Mouse (Mus musculus) gastrocnemius, adult 2 months (tissue): ENCODE measurements at regions not wholly inside any gene's neighbourhood (a gene's known extent, or its start where the extent isn't known, plus 50 kb on each side); places are given as distances from the start of the nearest gene placed in this dataset.

Experiments used
- DNase-seq: peaks from one replicate; pipeline ENCODE4 v3.0.0; 2022
- H3K27ac ChIP-seq: fragments of 200-600 bp; 2 replicates; pipeline ENCODE4 v1.8.1; 2022; ENCODE audit warnings: mild to moderate bottlenecking
- H3K4me3 ChIP-seq: fragments of 200-600 bp; 2 replicates; pipeline ENCODE4 v1.8.1; 2022; ENCODE audit warnings: mild to moderate bottlenecking, moderate library complexity
- CTCF ChIP-seq: fragments of 200-600 bp; IDR thresholded peaks from 2 replicates; pipeline ENCODE4 v1.8.1; 2022; ENCODE audit warnings: antibody characterized with exemption, mild to moderate bottlenecking, moderate library complexity
- intact Hi-C: fragments of 180-260 bp; cut with DNase I; formaldehyde crosslinking; loops from one replicate; pipeline ENCODE4 v1.15.1; 2025

DNA sequence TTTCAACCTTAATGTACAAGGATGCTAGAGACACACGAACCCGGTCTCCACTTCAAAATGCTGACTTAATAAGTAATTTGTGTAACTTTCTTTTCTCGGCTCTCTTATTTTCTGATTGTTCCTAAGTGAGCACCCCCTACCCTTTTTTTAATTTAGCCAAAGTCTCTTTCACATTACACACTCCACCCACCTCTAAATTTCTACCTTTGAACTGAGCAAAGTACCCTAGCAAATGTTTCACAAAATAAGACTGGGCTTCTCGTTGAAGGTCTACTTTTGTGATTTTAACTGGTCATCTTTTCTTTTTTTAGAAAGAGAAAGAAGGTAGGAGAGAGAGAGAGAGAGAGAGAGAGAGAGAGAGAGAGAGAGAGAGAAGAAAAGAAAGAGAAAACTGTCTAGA is 2888.4 kb upstream of the Gm7489 start:
- H3K27ac ChIP-seq = no peak overlapping the region
- no peak for DNase-seq
- no peak overlapping the region for H3K4me3 ChIP-seq
- TF ChIP-seq CTCF = no peak
- intact Hi-C loops = no loop called here

DNA sequence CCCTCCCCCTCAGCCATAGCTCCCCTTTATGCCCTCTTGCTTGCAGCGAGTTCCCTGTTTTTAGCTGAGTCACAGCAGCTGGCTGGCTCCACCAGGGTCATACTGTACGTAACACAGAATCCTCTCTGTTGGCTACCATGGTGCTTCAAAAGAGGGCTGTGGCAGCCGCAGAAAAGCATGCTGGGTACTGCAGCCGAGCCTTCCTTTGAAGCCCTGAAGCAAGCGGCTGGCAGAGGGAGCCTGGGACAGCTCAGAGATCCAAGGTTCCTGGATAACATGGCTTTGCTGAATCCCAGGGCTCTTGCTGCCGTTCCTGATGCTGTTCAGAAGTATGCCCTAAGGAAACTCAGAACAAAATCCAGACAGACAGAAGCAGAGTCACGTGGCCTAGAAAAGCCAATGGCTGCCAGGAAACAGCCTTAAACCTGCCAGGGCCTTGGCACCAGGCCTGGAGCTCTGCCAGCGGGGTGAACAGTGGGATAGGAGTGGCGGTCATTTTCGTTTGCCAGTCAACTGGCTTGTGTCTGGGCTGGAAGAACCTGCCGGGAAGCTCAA is 2887.4 kb upstream of the Gm7489 start:
- intact Hi-C loops = no loop called here
- H3K4me3 ChIP-seq = peak overlapping the region; percentile 27
- no peak for TF ChIP-seq CTCF
- H3K27ac ChIP-seq = peak overlapping the region; percentile 36; the same call in 1 of the 2 replicates
- DNase-seq = peak; percentile 54

DNA sequence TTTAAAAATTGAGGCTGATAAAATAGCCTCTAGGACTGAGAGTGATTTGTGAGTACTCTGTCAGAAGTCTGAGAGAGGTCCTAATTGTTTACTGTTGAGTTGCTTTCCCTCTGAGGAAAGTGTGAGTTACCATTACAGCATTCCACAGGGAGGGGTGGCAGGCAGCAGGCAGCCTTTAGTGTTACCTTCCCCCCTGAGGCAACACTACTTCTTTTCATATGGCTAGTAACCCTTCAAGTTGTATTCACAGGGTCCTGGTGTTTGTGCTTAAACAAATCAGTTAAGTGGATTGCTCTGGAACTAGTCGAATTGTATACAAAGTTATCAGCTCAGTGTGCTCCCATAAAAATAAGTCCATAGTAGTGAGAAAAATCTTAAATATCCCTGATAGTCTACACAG is 2845.7 kb upstream of the Gm7489 start:
- no peak for TF ChIP-seq CTCF
- Histone ChIP-seq H3K27ac (no peak overlapping the region), H3K4me3 (no peak overlapping the region)
- no peak for DNase-seq
- intact Hi-C loops = no loop called here

DNA sequence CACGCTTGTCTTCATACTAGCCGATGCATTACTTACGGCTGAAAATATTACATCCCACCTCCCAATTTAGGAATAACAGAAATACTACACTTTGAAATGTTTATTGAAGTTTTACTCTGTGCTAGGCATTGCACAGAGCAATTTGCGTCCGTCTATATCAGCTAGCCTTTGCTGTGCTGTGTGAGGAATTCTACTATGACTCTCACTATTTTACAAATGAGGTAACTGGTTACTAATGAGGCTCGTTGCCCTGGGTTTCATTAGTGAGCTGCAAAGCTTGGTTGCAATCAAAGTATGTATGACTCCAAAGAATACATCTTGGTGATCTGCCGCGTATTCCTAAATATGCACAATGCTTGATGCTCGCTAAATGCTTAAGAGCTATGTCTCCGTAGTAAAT is 2814.2 kb upstream of the Gm7489 start:
- no peak overlapping the region for H3K27ac ChIP-seq
- no peak for TF ChIP-seq CTCF
- no peak for DNase-seq
- intact Hi-C loops = no loop called here
- H3K4me3 ChIP-seq = no peak overlapping the region

DNA sequence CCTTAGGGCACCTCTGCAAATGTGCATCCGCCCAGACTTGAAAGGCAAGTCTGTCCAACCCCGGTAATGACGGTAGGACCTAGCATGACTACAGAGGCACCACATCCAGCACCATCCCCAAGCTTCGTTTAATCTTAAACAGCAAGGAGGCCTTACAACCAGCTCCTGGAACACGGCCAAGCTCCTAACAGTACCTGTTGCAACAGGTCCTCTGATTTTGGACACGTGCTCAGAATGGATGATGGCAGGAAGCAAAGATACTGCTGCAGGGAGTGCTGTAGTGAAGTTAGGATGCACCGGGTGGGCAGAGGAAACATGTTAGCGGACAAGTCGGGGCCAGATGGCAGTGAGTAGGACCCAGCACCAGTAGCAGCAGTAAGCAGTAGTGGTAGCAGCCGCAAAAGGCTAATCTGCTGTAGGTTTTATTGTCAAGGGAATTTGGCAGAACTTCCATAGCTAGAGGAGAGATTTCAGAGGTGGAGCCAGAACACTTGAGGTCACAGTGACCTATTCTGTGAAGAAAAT is 2813.5 kb upstream of the Gm7489 start:
- Histone ChIP-seq H3K4me3 (no peak overlapping the region), H3K27ac (no peak overlapping the region)
- TF ChIP-seq CTCF = no peak
- no peak for DNase-seq
- intact Hi-C loops = no loop called here

DNA sequence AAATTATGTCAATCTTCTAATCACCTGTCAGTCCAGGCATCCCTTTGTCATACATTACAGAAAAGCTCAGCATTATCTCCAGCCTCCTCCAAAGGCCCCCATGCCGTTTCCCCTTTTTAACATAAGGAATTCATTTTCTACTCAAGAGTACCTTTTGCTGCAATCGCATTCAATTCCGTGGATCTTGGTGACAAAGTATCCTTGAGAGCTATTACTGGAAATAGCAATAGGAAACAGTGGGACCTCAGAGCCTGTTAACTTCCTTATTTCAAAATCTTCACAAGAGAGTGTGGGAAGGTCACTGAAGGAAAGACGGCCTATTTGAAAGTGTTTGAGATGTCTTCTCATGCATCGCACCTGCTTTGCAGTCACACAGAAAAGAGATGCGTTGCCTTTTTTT is 2811.0 kb upstream of the Gm7489 start:
- DNase-seq = no peak
- Histone ChIP-seq H3K4me3 (no peak overlapping the region), H3K27ac (no peak overlapping the region)
- intact Hi-C loops = no loop called here
- no peak for TF ChIP-seq CTCF

DNA sequence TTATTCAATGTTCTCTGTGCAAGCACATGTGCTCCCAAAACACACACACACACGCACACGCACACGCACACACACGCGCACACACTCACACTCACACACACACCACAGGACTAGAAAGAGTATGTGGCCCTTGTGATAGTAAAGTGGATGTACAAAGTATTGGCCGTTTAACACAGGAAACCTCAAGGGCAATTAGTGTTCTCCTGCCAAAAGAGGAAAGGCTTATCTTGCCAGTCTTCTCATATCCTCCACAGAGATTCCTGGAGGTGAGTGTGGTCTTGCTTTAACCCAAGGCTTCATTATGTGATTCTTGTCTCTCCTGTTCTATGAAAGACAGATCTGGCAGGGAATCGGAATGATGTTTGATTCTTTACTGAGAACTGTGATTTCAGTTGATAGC is 2810.5 kb upstream of the Gm7489 start:
- TF ChIP-seq CTCF = no peak
- intact Hi-C loops = no loop called here

DNA sequence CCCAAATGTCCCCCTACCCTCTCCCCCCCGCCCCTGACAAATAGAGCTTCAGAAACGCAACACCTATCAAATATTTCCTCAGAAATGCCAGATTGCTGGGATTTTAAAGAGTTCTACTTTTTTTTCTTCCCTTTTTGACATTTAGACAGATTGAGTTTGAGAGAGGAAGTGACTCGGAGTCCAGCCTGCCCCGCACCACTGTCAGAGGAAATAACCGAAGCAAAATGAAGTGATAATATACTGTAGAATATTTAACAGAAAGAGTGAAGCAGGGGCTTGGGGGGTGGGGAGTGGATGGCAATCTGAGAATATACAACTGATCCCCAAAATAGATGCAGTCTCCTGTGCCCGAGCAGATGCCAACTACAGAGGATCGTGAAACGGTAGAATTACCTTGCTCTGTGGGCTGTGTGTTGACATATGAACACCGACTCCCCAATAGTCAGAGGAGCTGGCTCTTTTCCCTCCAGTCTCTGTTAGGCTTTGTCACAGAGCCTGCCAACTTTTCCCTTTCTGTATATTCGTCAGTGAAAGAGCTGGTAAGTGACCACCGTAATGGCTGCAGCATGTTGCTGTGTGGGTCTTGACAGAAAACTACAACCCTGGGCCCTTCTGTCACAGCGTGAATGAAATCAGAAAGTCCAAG is 2800.9 kb upstream of the Gm7489 start:
- Histone ChIP-seq H3K27ac (no peak overlapping the region), H3K4me3 (peak overlapping the region; percentile 13; the same call in 1 of the 2 replicates)
- DNase-seq = peak; percentile 28
- intact Hi-C loops = no loop called here
- no peak for TF ChIP-seq CTCF

More for the DNA sequence above, 2810.5 kb upstream of the Gm7489 start:
- no peak for DNase-seq
- Histone ChIP-seq H3K4me3 (no peak overlapping the region), H3K27ac (no peak overlapping the region)

DNA sequence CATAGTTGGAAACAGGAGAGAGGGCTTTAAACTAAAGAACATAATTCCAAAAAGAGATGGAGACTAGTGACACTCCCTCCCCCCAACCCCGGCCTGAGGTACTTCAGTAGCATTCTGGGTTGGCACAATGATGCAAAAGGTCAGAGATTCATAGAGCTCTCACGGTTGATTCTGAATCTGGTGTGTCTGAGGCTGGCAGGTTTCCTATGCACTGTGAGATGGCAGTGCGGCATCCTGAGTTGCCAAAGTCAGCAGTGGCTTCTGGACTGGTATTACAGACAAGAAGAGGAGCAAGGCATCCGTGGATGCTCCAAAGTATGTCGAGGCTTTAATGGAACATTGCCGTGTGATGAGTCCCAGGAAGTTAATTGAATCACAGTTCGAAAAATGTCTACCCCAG is 2791.8 kb upstream of the Gm7489 start:
- Histone ChIP-seq H3K4me3 (no peak overlapping the region), H3K27ac (no peak overlapping the region)
- intact Hi-C loops = no loop called here
- DNase-seq = no peak
- TF ChIP-seq CTCF = no peak

DNA sequence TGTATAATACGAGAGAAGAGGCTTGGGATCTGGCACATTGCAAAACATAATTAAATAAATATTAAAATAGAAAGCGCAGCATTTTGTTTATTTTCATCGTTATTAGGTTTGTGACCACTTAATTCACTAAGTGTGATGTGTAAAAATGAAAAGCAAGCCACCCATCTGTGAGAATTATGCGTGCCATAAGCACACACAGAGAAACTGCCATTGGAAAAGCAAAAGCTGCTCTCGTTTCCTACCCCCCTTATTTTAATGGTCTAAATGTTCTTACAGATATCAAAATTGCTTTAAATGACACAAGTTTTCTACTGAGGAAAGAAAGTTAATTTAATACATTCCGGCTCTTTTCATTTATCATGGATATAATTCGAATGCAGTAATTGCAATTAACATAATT is 2780.8 kb upstream of the Gm7489 start:
- H3K27ac ChIP-seq = no peak overlapping the region
- peak overlapping the region; percentile 25 for H3K4me3 ChIP-seq
- DNase-seq = no peak
- no peak for TF ChIP-seq CTCF
- intact Hi-C loops = no loop called here

DNA sequence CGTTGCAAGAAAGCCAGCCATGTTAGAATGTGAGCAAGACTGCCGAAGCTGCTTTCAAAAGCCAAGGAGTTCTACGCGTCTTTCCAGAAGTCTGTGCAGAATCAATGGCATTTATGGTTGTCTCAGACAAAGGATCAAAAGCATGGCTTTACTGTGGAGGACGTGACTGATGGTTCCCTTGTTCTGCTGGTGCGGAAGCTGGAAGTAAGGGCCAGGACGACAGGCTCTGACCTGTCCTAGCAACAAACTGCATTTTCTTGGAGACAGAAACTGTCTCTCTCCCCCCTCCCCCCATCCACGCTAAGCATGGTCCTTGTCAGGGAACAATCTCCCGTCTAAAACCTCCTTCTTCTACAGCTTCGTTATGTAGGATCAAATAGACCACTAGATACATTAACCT is 2780.3 kb upstream of the Gm7489 start:
- no peak for DNase-seq
- TF ChIP-seq CTCF = no peak
- intact Hi-C loops = no loop called here

DNA sequence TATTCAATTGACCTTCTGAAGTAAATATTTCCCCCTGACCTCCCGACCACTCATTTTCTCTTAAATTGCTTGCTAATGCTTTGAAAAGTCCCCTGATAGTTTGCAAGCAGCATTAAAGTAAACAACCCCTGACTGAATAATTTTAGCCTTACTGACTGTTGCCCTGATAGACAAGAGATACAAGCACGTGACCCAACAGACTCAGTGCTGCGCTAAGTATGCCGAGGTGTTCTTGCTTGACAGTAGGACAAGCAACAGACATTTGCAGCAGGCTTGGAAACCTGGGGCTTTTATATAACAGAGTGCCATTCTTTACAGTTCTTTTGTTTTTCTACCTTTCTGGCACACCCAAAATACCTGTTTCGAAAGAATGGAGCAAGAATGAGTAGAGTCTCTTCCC is 2779.9 kb upstream of the Gm7489 start:
- no peak for DNase-seq
- Histone ChIP-seq H3K4me3 (no peak overlapping the region), H3K27ac (no peak overlapping the region)
- intact Hi-C loops = no loop called here
- TF ChIP-seq CTCF = no peak

More for the DNA sequence above, 2780.3 kb upstream of the Gm7489 start:
- Histone ChIP-seq H3K4me3 (peak overlapping the region; percentile 25), H3K27ac (no peak overlapping the region)

DNA sequence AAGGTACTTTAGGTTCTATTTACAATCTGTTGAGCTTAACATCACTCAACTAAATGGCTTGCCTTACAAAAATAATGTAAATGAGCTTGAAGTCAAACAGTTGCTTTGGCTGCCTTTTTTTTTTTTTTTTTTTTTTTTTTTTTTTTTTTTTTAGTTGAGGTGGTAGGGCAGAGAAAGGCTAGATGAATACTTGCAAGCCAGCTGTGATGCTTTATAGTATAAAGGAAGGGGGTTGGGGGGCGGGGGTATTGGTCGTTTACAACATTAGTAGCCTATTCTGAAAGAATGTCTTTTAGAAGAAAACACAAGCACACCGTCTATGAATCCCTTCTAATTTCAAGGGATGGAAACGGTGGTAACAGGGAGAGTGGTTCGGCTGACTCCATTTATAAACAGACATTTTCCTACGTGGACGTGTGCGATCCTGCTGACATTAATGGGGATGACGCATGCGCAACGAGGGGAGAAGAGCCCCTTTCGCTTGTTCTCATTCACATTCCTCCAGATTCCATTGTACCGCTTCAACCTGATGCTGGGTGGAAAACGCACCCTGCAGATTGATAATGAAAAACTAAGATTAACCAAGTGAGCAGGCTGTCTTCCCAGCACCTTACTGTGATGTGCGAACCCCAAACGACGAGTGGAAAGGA is 2779.2 kb upstream of the Gm7489 start:
- TF ChIP-seq CTCF = no peak
- intact Hi-C loops = no loop called here

DNA sequence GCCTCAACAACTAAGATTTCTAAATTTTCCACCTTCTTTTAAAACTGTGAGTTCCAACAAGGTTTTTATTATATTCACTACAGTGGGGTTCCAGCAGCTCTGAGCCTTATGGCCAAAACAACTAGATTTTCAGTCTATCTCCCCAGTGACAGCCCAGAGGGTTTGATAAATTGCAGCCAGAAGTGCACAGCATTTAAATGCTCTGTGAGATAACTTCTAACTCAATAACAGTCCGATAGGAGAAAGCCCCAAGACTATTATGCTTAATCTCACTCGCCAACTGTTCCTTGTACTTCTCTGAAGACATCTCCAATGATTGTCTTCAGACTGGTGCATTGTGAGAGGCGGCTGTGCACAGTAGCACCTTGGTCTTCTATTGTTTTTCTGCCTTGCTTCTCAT is 2774.5 kb upstream of the Gm7489 start:
- Histone ChIP-seq H3K27ac (no peak overlapping the region), H3K4me3 (no peak overlapping the region)
- TF ChIP-seq CTCF = no peak
- intact Hi-C loops = no loop called here
- DNase-seq = no peak

More for the DNA sequence above, 2779.2 kb upstream of the Gm7489 start:
- no peak for DNase-seq
- Histone ChIP-seq H3K27ac (no peak overlapping the region), H3K4me3 (no peak overlapping the region)
